Mouse (Mus musculus) stomach, postnatal 0 days (tissue): ENCODE measurements around the gene Thap12.

Experiments used
- CTCF ChIP-seq: IDR thresholded peaks from 2 replicates; pipeline ENCODE4 v1.5.1; 2016; ENCODE audit warnings: antibody characterized with exemption, low read depth, mild to moderate bottlenecking, moderate library complexity
- EP300 ChIP-seq: optimal IDR thresholded peaks from 2 replicates; pipeline ENCODE3; 2016; ENCODE audit warnings: antibody characterized with exemption

GRCm38 (mm10) chr7:98736780-98737550 lies 34.1 kb downstream of the Thap12 start:
- TF ChIP-seq CTCF, result no peak
- no peak for TF ChIP-seq EP300
